Mouse (Mus musculus): Measurements from ENCODE around the gene 5430419D17Rik. TPM values are rescaled to one million over a fixed set of nuclear protein-coding genes. Genes with fewer than 3 reads are reported as not detected.

5430419D17Rik gene
- polyA plus RNA-seq, 1 experiment from 2014 or later: not detected

DNA sequence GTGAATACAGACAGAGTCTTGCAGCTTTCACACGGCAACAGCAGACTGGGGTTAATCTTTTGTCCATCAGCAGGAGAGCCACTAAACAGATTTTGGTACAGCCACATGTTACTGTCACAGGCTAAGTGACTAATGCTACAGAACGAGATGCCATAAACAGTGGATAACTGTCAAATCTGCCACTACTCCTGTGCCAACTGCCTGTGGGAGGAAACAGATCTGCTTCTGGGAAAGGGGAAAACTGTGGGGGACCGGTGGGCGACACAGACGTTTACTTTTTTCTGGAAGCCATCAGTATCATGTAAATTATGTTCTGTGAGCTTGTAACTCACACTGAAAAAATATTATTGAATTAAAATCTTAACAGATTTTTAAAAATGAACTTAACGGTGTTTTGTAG, 86.7 kb downstream of the 5430419D17Rik start:
- H3K4me1 ChIP-seq (ENCODE audit: control insufficient read depth, insufficient read depth, low read length): no peaks in the 10 kb centered on the region
- WGBS: 62% methylated on average over 6 of the region's 6 CpGs
- DNase-seq (ENCODE audit: low spot score) (peak; percentile 33), ATAC-seq (no peak)
- H3K4me3 ChIP-seq (ENCODE audit: low read depth, low read length): no peak overlapping the region
- no peaks in the 10 kb centered on the region for H3K36me3 ChIP-seq (ENCODE audit: control insufficient read depth, insufficient read depth, low read length)
- no peak overlapping the region for H3K27ac ChIP-seq (ENCODE audit: low read depth, low read length)
- H3K9me3 ChIP-seq (replicated peaks; ENCODE audit: control insufficient read depth, low read length): no peaks in the 10 kb centered on the region
- H3K27me3 ChIP-seq (replicated peaks; ENCODE audit: control insufficient read depth, insufficient read depth, low read length): no peaks in the 10 kb centered on the region
- H3K4me2 ChIP-seq (ENCODE audit: low read length): no peak overlapping the region
- no peak overlapping the region for H3K9ac ChIP-seq (ENCODE audit: low read length)

DNA sequence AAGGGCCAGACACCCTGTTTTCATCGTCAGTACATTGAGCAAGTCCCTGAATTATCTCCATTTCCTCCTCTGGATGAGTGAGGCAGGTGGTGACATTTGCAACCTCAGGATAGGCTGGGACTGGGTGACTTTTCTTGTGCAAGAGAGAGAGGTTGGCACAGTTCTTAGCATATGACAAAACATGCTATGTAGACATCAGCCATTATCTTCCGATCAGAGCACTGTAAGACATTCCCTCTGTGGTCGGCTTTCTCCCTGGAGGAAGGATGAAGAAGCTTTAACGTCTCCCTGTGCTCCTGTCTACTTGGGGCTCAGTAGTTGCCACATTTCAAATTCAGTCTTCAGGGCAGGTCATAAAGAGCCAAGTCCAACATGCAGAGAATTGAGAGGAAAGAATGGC, 90.0 kb downstream of the 5430419D17Rik start:
- H3K4me2 ChIP-seq (ENCODE audit: low read length): no peak overlapping the region
- WGBS: 88% methylated on average over 4 of the region's 4 CpGs
- no peaks in the 10 kb centered on the region for H3K4me1 ChIP-seq (ENCODE audit: control insufficient read depth, insufficient read depth, low read length)
- H3K9me3 ChIP-seq (replicated peaks; ENCODE audit: control insufficient read depth, low read length): no peaks in the 10 kb centered on the region
- no peaks in the 10 kb centered on the region for H3K27me3 ChIP-seq (replicated peaks; ENCODE audit: control insufficient read depth, insufficient read depth, low read length)
- H3K36me3 ChIP-seq (ENCODE audit: control insufficient read depth, insufficient read depth, low read length): no peaks in the 10 kb centered on the region
- H3K4me3 ChIP-seq (ENCODE audit: low read depth, low read length): no peak overlapping the region
- H3K9ac ChIP-seq (ENCODE audit: low read length): no peak overlapping the region
- no peak overlapping the region for H3K27ac ChIP-seq (ENCODE audit: low read depth, low read length)
- ATAC-seq (no peak), DNase-seq (ENCODE audit: low spot score) (no peak)

DNA sequence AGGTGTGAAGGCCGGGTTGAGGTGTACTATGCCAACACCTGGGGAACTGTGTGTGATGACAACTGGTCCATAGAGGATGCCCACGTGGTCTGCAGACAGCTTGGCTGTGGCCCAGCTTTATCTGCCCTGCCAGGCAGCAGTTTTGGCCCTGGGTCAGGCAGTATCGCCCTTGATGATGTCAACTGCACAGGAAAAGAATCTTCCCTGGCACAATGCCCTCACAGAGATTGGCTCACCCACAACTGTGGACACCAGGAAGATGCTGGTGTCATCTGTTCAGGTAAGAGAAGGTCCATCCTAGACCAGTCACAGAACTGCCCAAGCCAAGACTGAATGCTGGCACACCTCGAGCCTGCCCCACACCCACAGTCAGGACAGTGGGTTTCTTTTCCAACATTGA, 91.6 kb downstream of the 5430419D17Rik start:
- WGBS: 78% methylated on average over 4 of the region's 4 CpGs
- no peak for DNase-seq (ENCODE audit: low spot score)

DNA sequence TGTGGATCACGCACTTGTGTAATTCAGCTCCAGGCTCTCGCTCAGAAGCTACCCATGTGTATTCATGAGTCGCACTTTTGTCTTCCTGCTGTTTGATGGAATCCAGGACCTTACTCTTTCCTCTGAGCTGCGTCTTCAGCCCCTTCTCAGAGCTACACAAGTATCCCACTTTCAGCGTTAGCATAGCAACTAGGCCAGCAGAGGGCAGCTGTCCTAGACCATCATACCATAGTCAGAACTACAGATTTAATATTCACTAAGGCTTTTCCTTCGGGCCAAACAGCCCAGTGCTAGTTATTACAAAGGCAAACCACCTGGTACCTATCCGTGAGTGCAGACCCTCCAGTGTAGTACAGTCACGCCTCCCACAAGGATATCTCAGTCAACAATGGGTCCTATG, 122.9 kb downstream of the 5430419D17Rik start:
- no peaks in the 10 kb centered on the region for H3K4me1 ChIP-seq (ENCODE audit: control insufficient read depth, insufficient read depth, low read length)
- ATAC-seq: no peak

More for the DNA sequence above, 91.6 kb downstream of the 5430419D17Rik start:
- Histone ChIP-seq H3K4me2 (ENCODE audit: low read length) (no peak overlapping the region), H3K27ac (ENCODE audit: low read depth, low read length) (no peak overlapping the region), H3K36me3 (ENCODE audit: control insufficient read depth, insufficient read depth, low read length) (no peaks in the 10 kb centered on the region), H3K9ac (ENCODE audit: low read length) (no peak overlapping the region), H3K4me1 (ENCODE audit: control insufficient read depth, insufficient read depth, low read length) (no peaks in the 10 kb centered on the region), H3K9me3 (replicated peaks; ENCODE audit: control insufficient read depth, low read length) (no peaks in the 10 kb centered on the region), H3K27me3 (replicated peaks; ENCODE audit: control insufficient read depth, insufficient read depth, low read length) (no peaks in the 10 kb centered on the region), H3K4me3 (ENCODE audit: low read depth, low read length) (no peak overlapping the region)
- ATAC-seq: no peak

DNA sequence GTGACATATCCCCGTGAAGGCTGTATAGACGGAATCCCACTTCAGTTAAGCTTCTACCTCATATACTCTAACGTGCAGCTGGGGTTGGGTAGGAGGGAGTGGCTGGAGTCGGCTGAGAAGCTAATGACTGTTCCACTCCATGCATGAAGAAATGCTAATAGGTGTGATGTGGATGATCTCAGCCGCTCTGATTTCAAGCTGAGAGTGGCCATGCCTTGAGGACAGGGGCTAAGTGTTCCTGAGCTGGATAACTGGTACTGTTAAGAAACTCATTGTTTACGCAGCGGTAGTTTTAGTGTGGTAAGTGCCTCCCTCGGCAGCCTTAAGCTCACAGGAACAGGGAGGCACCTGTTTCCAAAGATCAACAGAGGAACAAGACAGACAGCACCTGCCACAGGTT, 129.1 kb downstream of the 5430419D17Rik start:
- H3K27me3 ChIP-seq (replicated peaks; ENCODE audit: control insufficient read depth, insufficient read depth, low read length): no peaks in the 10 kb centered on the region
- 84% methylated on average over 8 of the region's 8 CpGs for WGBS
- no peak overlapping the region for H3K4me2 ChIP-seq (ENCODE audit: low read length)
- no peak overlapping the region for H3K9ac ChIP-seq (ENCODE audit: low read length)
- H3K36me3 ChIP-seq (ENCODE audit: control insufficient read depth, insufficient read depth, low read length): no peaks in the 10 kb centered on the region
- H3K9me3 ChIP-seq (replicated peaks; ENCODE audit: control insufficient read depth, low read length): no peaks in the 10 kb centered on the region
- no peak for ATAC-seq
- no peak for DNase-seq (ENCODE audit: low spot score)
- no peaks in the 10 kb centered on the region for H3K4me1 ChIP-seq (ENCODE audit: control insufficient read depth, insufficient read depth, low read length)
- no peak overlapping the region for H3K4me3 ChIP-seq (ENCODE audit: low read depth, low read length)
- no peak overlapping the region for H3K27ac ChIP-seq (ENCODE audit: low read depth, low read length)

More for the DNA sequence above, 122.9 kb downstream of the 5430419D17Rik start:
- no peak overlapping the region for H3K4me2 ChIP-seq (ENCODE audit: low read length)
- H3K36me3 ChIP-seq (ENCODE audit: control insufficient read depth, insufficient read depth, low read length): no peaks in the 10 kb centered on the region
- no peak for DNase-seq (ENCODE audit: low spot score)
- no peak overlapping the region for H3K27ac ChIP-seq (ENCODE audit: low read depth, low read length)
- H3K27me3 ChIP-seq (replicated peaks; ENCODE audit: control insufficient read depth, insufficient read depth, low read length): no peaks in the 10 kb centered on the region
- 78% methylated on average over 8 of the region's 8 CpGs for WGBS
- no peak overlapping the region for H3K9ac ChIP-seq (ENCODE audit: low read length)
- no peak overlapping the region for H3K4me3 ChIP-seq (ENCODE audit: low read depth, low read length)
- no peaks in the 10 kb centered on the region for H3K9me3 ChIP-seq (replicated peaks; ENCODE audit: control insufficient read depth, low read length)

DNA sequence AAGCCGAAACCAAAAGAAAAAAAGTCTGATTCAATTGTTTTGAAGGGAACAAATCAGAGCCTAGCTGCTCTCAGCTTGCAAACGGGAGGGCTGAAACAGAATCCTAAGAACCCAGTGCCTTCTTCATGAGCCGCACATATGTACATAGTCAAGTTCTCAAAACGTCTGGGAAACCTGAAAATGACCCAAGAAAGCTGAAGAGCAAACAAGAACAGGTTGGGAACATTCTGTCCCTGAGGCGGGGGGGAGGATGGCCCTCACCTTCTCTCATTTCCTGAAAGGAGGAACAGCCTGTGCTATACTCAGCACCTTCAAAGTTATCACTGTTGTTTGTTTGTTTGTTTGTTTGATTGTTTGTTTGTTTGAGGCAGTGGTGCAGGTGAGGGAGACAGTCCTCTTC, 132.5 kb downstream of the 5430419D17Rik start:
- H3K36me3 ChIP-seq (ENCODE audit: control insufficient read depth, insufficient read depth, low read length): no peaks in the 10 kb centered on the region
- 82% methylated on average over 5 of the region's 5 CpGs for WGBS
- no peaks in the 10 kb centered on the region for H3K9me3 ChIP-seq (replicated peaks; ENCODE audit: control insufficient read depth, low read length)
- H3K9ac ChIP-seq (ENCODE audit: low read length): no peak overlapping the region
- H3K4me2 ChIP-seq (ENCODE audit: low read length): no peak overlapping the region
- ATAC-seq: no peak
- H3K4me1 ChIP-seq (ENCODE audit: control insufficient read depth, insufficient read depth, low read length): no peaks in the 10 kb centered on the region
- no peaks in the 10 kb centered on the region for H3K27me3 ChIP-seq (replicated peaks; ENCODE audit: control insufficient read depth, insufficient read depth, low read length)
- no peak overlapping the region for H3K27ac ChIP-seq (ENCODE audit: low read depth, low read length)
- DNase-seq (ENCODE audit: low spot score): no peak
- no peak overlapping the region for H3K4me3 ChIP-seq (ENCODE audit: low read depth, low read length)

DNA sequence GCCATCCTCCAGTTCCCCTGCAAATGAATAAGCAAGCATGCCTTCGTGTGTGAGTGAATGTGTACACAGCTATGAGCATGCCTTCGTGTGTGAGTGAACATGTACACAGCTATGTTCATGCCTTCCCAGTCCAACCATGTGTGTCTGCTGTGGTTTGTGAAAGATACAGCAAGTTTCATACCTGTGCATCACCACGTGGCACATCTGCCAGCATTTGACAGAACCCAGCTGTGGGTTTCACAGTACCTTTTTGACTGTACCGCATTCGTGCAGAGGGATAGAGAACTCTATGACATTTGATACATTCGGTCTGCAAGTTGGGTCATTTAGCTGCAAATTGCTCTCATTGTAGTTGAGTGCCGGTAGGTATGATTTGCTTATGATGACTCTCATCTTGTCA, 140.3 kb downstream of the 5430419D17Rik start:
- no peaks in the 10 kb centered on the region for H3K9me3 ChIP-seq (replicated peaks; ENCODE audit: control insufficient read depth, low read length)
- DNase-seq (ENCODE audit: low spot score) (no peak), ATAC-seq (no peak)
- H3K4me2 ChIP-seq (ENCODE audit: low read length): no peak overlapping the region
- no peak overlapping the region for H3K4me3 ChIP-seq (ENCODE audit: low read depth, low read length)
- no peak overlapping the region for H3K27ac ChIP-seq (ENCODE audit: low read depth, low read length)
- no peaks in the 10 kb centered on the region for H3K36me3 ChIP-seq (ENCODE audit: control insufficient read depth, insufficient read depth, low read length)
- no peaks in the 10 kb centered on the region for H3K4me1 ChIP-seq (ENCODE audit: control insufficient read depth, insufficient read depth, low read length)
- H3K9ac ChIP-seq (ENCODE audit: low read length): no peak overlapping the region
- no peaks in the 10 kb centered on the region for H3K27me3 ChIP-seq (replicated peaks; ENCODE audit: control insufficient read depth, insufficient read depth, low read length)
- 84% methylated on average over 7 of the region's 7 CpGs for WGBS

DNA sequence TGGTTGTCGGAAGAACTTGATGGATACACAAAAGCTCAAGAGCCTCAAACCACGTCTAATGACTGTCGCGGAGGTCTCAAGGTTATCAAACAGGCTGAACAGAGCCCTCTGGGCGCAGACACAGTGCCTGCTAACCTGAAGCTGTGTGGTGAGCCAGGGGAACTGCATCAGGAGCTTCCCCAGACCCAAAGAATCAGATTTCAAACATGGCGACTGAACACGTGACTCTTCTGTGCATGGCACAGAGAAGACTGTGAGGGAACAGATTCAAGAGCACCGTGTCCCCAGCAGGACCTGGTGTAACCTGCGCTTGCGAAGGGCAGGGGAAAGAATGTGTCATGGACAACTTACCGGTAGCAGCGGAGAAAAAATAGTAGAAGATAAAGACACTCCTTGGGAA, 143.4 kb downstream of the 5430419D17Rik start:
- no peak overlapping the region for H3K9ac ChIP-seq (ENCODE audit: low read length)
- ATAC-seq: no peak

DNA sequence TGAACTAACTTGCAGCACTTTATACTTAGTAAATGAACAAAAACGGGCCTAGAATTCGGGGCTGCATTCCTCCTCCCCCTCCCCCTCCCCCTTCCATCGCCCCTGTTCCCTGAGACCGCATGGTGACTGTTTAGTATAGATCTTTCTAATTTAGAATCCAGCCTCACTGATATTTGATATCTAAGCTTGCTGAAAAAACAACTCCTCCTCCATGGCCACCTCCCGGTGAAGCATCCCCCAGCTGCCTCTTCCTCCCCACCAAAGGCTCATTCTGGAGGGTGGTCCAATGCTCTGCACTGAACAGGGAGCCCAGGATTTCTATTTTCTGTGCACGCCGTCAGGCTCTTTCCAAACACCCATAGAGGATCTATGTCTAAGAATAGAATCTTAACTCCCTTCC, 144.1 kb downstream of the 5430419D17Rik start:
- H3K27me3 ChIP-seq (replicated peaks; ENCODE audit: control insufficient read depth, insufficient read depth, low read length): no peaks in the 10 kb centered on the region
- H3K36me3 ChIP-seq (ENCODE audit: control insufficient read depth, insufficient read depth, low read length): no peaks in the 10 kb centered on the region
- H3K4me1 ChIP-seq (ENCODE audit: control insufficient read depth, insufficient read depth, low read length): no peaks in the 10 kb centered on the region
- no peak overlapping the region for H3K4me2 ChIP-seq (ENCODE audit: low read length)
- ATAC-seq (no peak), DNase-seq (ENCODE audit: low spot score) (no peak)
- 81% methylated on average over 6 of the region's 7 CpGs for WGBS
- H3K9ac ChIP-seq (ENCODE audit: low read length): no peak overlapping the region
- H3K27ac ChIP-seq (ENCODE audit: low read depth, low read length): no peak overlapping the region
- no peak overlapping the region for H3K4me3 ChIP-seq (ENCODE audit: low read depth, low read length)
- no peaks in the 10 kb centered on the region for H3K9me3 ChIP-seq (replicated peaks; ENCODE audit: control insufficient read depth, low read length)

More for the DNA sequence above, 143.4 kb downstream of the 5430419D17Rik start:
- Histone ChIP-seq H3K27me3 (replicated peaks; ENCODE audit: control insufficient read depth, insufficient read depth, low read length) (no peaks in the 10 kb centered on the region), H3K4me3 (ENCODE audit: low read depth, low read length) (no peak overlapping the region), H3K9me3 (replicated peaks; ENCODE audit: control insufficient read depth, low read length) (no peaks in the 10 kb centered on the region), H3K27ac (ENCODE audit: low read depth, low read length) (no peak overlapping the region), H3K4me1 (ENCODE audit: control insufficient read depth, insufficient read depth, low read length) (no peaks in the 10 kb centered on the region), H3K4me2 (ENCODE audit: low read length) (no peak overlapping the region), H3K36me3 (ENCODE audit: control insufficient read depth, insufficient read depth, low read length) (no peaks in the 10 kb centered on the region)
- WGBS: 78% methylated on average over 12 of the region's 12 CpGs
- no peak for DNase-seq (ENCODE audit: low spot score)

Measured in forebrain, embryonic 14.5 days (tissue).